Mouse (Mus musculus): ENCODE measurements around the gene Gm36028.

Gm36028 gene

DNA sequence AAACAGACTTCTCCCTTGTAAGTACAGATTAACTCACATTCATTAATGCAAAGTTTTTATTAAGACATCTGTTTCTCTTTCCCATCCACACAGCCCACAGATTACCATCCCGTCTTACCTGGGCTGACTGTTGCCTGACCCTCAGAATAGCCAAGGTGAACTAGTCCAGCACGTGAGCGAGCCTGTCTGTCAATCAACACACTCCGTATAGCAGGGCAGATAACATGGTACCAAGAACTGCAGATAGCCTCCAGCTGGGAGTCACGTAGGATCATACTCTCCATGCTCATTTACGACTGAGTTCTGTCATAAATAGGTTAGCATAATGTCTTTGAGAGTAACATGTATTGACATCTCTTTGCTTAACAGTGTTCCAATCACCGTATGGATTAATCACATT is at the start of gene Gm36028:
Gm36028 (minus strand) TSS at position 118 of the 400 bp plus-strand sequence.
- no peak for DNase-seq

DNA sequence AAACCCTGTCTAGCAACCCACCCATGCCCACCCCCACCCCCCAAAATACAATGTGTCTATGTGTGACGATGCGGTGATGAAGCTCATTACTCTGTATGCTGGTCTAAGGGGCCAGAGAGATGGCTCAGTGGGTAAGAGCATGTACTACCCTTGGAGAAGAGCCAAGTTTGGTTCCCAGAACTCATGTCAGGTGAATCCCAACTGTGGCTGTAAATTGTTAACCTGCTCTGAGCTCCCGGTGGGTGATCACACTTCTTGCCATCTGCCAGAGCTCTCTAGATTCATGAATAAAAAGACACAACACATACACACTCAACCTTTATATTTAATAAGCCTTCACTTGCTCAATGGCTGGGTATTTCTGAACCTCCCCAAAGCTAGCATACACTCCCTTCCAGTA is 45.5 kb upstream of the Gm36028 start:
- DNase-seq = no peak

DNA sequence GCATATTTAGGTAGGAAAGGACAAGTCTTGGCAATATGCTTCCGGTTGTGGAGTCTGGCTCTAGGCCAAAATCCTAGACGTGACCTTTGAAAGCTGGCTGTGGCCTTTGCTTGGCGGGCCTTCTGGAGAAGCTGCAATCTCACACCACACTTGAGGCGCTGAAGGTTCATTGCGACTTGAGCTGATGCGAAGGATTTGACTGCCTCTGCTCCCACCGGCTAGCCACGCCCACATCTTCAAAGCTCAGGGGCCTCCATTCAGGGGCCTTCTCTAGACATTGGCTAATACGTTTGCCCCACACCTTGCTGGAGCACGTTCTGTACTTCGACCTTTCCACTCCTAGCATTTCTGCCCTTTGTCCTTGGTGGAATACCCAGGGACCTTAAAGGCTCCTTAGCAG is 40.4 kb upstream of the Gm36028 start:
- DNase-seq = no peak

DNA sequence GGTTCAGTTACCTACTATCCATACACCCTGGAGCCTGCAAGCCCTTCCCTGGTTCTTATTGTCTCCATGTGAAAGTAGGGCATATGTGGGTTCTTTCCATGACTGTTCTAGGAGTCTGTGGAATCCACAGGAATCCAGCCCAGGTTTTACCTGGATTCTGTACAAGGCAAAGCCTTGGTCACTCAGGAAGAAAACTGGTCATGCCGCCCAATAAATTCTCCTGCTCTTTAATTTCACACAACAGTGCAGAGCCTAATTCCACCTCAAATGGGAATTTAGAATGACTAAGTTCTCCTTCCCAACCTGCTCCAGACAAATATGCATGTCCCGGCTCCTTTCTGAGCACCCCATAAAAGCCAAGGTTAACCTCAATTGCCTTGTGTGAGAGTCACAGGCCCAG is 38.4 kb upstream of the Gm36028 start:
- no peak for DNase-seq

DNA sequence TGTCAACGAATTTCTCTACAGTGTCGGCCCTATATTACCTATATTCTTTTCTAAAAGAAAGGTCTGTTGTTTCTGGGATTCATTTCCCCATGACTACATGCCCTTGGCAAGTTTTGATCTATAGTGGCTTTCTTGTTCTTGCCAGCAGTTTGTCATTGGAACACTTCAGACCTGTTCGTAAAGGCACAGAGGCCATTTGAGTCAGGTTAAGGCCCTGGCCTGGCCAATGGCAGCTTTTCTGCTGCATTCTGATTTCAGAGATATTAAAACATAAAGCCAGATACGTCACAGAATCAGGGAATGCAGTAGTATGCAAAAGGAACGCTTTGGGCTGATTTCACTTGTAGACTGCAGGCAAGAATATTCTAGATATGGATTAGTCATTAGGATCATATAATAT is 37.8 kb upstream of the Gm36028 start:
- DNase-seq = no peak

DNA sequence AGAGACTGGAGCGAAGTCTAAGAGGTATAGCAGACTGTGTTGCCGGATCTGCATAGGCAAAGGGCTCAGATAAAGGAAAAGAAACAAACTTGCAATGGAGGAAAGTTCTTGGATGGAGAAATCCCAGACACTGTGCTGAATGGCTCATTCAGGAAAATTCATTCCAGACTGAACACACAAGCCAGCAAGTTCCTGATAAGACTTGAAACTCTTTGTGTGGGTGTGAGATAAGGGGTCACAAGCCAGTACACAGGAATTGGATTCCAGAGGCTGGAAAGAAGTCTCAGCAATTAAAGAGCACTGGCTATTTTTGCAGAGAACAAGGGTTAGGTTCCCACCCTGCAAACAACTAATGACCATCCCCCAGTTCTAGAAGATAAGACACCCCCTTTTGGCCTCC is 33.0 kb upstream of the Gm36028 start:
- DNase-seq = no peak

DNA sequence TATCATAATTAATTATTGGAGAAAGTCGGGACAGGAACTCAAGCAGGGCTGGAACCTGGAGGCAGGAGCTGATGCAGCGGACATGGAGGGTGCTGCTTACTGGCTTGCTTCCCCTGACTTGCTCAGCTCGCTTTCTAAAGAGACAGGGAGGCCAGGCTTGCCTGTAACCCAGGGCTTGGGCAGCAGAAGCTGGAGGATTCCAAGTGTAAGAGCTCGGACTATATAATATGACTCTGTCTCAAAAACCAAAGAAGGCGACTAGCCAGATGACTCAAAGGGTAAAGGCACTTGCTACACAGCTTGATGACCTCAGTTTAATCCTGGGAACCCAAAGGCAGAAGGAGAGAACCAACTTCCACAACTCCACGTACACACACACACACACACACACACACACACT is 32.4 kb upstream of the Gm36028 start:
- DNase-seq = no peak

DNA sequence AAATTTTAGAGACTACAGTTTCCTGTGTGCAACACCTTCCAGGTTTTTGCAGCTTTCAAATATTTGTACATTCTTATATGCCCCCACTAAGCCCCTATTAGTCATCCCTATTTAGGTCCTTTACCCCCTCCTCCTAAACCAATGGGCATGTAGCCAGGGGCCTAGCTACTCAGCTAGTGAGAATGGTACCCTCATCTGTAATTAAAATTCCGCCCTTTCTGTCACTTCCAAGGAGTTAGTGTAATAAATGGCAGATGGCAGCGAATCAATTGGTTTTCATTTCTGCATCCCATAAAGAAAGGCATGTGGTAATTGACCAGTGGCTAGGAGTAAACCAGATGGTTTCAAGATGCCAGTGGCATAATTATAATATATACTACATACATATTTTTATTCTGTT is 31.7 kb upstream of the Gm36028 start:
- DNase-seq = no peak

DNA sequence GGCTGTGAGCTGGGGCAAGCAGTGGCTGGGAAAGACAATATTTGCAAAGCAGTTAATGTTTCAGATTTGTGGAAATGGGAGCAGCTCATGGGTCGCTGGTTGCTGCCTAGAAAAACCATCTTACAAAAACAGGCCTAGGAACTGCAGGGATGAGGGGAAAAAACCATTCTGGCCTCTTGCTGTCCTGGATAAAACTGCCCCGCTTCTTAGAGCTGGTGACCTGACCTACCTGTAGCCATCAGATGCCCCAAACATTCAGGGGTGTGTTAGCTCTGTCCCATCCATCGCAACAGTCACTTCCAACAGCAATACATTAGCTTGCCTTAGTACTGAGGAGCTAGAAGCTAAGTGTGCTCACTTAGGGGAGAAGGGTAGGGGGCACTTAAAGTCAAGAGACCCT is 28.0 kb upstream of the Gm36028 start:
- no peak for DNase-seq

DNA sequence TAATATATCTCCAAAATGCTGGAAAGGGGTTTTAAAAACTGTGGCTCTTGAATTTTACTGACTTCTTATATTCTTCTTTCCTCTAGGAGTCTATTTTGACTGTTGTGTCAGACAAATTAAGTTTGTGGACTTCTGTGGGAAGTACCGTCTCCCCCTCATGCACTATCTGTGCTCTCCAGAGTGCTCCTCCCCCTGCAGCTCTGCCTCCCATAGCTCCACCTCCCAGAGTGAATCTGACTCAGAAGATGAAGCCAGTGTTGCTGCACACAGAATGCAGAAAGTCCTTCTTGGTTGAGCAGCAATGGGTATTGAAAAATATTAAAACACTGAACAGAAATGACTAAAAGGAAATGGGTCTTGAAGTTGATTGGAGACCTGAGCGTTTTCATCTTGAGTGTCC is 20.2 kb upstream of the Gm36028 start:
- DNase-seq = no peak

DNA sequence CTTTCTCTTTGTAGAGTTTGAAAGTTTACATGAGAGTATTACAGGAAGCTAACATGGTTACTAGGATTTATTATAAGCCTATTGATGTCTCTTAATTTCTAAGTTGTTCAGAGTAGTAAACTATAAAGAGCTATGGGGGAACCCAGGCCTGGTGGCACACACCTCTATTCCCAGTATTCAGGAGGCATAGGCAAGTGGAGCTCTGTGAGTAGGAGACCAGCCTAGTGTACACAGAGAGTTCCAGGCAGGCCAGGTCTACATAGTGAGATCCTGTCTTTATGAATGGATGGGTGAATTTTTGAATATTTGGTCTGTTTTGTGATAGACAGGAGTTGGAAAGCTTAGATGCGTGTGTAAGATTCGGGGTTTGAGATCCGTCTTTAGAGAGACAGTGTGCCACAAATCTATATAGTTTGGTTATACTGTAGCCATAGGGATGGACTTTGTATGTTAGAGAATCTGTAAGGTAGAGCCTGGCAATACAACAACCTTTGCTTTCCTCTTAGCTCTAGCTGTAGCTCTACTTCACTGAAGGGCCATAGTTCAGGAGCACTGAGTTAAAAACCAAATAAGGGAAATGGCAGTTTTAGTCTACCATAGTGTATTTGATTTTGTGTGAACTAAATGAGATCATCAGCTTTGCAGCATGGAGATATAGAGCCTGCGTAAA is 18.9 kb upstream of the Gm36028 start:
- DNase-seq = no peak

DNA sequence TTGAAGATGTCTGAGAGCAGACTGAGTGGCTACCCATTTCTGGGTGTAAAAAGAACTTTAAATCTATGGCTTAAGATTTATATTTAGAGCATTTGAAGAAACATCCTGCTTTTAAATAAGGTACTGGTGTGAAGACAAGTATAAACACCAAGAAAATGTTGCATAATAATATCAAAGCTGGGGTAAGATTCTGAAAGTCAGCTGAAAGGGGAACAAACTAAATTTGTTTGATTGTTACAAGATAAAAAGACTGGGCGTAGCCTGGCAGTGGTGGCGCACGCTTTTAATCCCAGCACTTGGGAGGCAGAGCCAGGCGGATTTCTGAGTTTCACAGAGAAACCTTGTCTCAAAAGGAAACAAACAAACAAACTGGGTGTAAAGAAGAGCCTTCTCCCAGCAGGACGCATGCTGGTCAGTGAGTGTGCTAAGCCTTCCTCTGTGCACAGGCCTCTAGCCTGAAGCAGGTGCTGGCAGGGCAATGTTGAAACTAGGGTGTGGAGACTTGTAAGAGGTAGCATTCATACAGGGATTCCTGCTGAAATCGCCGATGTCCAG is 18.1 kb upstream of the Gm36028 start:
- DNase-seq = no peak

DNA sequence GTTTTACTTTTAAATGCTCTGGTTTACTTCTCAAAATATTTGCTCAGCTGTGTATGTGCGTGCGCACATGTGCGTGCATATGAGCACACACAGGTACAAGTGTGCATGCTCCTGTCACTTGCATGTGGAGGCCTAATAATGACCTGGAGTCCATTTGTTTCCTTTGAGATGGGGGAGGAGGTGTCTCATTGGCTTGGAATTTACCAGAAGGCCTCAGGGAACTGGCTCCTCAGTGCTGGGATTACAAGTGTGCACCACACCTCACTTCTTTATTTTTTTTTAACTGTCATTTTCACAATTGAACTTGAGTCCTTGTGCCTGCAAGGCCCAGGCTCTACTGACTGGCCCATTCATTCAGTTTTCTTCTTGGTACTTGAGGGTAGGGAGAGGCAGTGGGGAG is 16.5 kb upstream of the Gm36028 start:
- DNase-seq = no peak

DNA sequence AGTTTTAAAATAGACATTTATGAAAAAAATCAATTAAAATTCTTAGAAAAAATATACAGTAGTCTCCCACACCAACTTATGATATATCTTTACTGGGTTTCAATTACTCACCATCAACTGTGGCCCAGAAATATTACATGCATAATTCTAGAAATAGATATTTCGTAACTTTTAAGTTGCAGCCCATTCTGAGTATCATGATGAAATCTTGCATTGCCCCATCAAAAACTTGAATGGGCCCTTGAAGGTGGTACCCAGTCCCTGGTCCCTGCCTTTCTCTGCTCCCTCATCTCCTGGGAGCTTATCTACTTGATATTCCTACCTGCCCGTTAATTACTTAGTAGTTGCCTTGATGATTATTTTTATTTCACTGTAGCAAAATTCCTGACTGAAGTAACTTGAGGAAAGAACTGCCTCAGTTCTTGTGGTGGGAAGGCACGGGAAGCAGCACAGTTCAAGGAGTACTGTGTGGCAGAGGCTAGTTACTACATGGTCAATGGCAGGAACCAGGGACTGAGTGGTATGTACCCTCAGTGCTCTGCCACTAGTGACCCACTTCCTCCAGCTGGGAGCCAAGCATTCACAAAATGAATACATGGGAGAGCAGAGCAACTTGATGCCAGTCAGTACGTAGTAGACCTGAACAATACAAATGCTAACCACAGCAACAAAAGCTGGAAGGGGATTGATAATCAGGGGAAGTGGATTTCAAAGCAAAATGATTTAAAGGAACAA is 13.7 kb upstream of the Gm36028 start:
- DNase-seq = no peak

DNA sequence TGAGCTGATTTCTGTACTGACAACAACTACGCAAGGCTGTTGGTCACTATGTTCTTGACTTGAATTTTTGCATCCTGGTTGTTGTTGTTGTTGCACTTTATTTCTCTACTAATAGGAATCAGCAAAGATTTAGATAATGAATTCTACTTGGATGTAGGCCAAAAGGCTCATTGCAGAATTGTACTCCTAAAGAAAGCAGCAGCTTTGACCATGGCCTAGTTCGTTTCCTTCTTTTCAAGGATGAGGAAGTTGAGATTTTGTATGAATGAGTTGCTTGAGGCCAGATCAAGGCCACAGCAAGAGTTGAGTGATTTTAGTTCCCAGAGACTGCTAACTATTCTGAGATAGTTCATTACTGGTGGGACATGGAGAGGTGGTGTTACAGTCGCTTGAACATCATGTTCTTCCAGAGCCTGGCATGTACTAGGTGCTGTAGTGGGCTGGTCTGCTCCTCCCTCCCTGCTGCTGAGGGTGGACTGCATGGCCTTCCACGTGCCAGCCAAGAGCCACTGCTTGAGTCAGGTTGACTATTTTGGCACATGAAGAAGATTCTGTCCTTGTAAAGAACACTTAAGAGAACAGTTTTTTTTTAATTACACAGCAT is 10.3 kb upstream of the Gm36028 start:
- DNase-seq = no peak

DNA sequence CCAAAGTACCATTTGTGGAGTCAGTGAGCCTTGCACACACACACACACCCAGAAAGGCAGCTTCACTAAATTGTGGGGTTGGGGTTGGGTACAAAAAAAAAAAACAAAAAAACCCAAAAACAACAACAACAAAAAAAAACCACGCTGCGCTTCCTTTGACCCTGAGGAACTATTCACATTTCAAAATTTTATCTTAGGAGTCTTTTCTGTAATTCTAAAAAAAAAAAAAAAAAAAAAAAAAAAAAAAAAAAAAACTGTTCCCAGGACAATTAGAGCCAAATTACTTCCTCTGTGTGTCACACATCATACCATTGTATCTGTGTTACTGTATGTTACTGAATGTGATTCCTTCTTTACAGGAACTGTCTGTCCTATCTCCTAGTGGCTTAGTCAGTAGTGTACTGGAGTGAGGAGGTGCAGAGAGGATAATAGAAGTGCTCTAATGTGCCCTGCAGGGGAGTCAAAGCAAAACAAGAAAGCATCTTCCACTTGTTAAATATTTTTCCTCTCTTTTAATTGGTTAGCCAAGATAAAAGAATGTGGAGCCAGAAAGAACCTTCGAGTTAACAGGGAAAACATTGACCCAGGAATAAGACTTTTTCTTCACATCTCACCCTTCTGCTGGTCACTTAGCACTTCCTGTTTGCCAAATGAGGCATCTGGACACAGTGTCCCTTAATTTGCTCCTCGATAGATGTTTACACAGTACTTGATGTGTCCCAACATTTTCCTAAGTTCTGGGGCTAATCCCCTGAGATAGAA is 8.7 kb upstream of the Gm36028 start:
- DNase-seq = no peak

DNA sequence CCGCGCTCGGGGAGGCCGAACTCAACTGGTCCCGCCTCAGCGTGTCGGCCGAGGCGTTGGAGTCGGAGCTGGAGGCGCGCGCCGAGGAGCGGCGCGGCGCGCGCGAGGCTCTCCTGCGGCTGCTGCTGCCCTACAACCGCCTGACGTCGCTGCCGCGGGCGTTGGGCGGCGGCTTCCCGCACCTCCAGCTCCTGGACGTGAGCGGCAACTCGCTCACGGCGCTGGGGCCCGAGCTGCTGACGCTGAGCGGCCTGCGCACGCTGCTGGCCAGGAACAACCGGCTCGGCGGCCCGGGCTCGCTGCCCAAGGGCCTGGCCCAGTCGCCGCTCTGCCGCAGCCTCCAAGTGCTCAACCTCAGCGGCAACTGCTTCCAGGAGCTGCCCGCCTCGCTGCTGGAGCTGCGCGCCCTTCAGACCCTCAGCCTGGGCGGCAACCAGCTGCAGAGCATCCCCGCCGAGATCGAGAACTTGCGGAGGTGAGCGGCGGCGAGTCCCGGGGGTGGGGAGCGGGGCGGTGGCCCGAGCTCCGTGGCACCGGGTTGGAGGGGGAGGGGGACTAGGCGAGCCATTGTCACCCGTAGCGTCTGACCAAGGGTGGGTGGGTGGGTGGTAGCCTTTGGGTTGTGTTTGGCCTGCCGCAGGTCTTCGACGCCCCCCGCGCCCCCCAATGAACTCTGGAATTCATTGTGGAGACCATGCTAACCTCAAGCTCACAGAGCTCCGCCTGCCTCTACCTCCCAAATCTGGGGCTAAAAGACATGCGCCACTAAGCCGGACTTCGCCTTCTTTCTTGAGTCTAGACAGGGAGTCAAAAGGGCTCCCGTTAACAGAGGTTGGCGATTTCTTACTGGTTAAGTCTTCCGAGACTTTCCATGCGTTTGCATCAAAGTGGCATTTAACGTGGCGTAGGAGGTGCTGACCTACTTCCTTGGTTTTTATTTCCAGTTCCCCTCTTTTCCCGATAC is 7.8 kb upstream of the Gm36028 start:
- peak in 1 of 2 experiments; percentile 35 for DNase-seq

DNA sequence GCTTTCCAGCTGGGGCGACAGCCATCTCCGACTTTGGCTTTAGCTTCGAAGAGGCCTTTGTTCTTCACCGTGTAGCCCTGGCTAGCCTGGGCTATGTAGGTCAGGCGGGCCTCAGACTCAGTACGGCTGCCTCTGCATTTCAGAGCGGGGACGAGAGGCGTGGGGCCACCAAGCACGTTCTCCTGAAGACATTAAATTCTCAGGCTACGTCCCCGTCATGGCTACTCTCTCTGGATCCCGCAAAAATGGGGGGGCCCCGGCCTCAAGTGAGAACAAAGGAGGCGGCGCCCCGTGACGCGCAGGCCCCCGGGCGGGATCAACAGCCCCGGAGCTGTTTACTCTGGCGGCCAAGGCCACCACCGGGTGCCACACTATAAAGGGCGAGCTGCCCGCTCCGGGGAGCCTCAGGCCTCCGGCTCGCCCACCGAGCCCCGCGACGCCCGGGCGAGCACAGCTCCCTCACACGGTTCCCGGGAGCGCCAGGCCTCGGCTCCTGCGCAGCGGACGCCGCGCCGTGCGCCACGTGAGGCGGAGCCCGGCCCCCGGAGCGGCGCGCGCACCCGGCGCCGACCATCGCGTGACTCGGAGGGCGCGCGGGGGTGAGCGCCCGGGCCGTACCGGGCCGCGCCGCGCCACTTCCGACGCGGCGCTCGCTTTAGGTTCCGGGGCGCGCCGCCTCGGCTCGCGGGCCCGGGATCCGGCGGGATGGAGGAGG is 7.0 kb upstream of the Gm36028 start, which contains the start of gene Lrrc58:
Lrrc58 (plus strand) TSS at position 599 of the 715 bp plus-strand sequence.
- DNase-seq = peak; percentile 71 to 81

DNA sequence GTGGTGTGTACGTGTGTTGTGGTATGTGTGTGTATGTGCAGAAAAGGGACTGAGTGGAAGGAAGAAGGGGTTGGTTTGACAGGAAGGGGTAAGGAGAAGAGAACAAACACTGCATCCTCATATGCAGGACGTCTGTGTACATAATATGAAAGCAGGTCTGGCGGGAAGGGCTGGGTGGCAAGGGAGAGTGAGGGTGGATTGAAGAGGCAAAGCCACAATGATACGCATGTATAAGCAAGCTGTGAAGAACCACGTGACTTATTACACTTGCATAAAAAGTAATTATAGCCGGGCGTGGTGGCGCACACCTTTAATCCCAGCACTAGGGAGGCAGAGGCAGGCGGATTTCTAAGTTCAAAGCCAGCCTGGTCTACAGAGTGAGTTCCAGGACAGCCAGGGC is 4.9 kb upstream of the Gm36028 start:
- no peak for DNase-seq

DNA sequence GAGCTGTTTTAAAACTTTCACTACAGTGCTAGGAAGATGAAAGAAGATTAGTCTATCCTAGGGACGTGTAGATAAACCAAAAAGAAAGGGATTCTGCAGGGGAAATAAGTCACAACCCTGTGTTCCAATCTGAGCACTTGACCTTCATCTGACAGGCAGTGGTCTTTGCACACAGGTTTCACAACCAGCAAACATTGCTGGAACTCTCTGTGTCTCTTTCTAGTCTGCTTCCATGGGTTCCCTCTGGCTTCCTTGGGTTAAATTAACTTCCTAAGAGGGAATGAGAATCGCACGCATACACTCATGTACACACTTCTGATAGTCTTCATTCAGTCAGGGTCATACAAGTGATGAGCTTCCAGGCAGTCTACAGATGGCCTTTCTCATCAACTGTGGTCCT is 2.9 kb upstream of the Gm36028 start:
- DNase-seq = no peak

DNA sequence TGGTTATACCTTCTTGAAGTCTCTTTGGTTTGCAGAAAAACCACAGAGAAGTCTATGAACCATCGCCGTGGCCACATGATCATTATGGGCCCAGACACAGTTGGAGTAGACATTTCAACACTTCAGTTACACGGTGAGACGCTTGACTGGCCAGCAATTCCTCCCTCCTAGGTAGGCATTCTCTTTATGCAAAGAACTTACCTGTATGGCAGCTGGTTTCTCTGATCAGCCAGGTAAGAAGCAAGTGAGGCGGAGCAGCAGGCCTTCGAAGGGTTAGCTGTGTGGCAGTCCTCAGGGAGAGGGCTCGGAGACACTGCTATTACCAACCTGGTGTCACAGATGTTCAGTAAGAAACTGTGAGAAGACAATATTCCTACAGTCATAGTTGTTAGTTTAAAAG is 733 bp downstream of the Gm36028 start:
- DNase-seq = no peak

Measured in spleen, adult 18-20 months (tissue).